Mouse (Mus musculus): ENCODE measurements around the gene Ctnnd2. TPM values are rescaled to one million over a fixed set of nuclear protein-coding genes. Genes with fewer than 3 reads are reported as not detected.

The Ctnnd2 gene
- total and polyA plus RNA-seq, 2 experiments from 2014 or later: not detected

GRCm38 (mm10) chr15:30827424-30828263, 655.3 kb downstream of the Ctnnd2 start:
- DNase-seq (ENCODE audit: low spot score): no peak
- H3K36me3 ChIP-seq (replicated peaks; ENCODE audit: control insufficient read depth, insufficient read depth, low read length): no peaks in the 10 kb centered on the region
- no peaks in the 10 kb centered on the region for H3K4me1 ChIP-seq (ENCODE audit: control insufficient read depth, insufficient read depth)
- no peak overlapping the region for H3K4me2 ChIP-seq (ENCODE audit: low read depth, low read length)
- 76% methylated on average over 17 of the region's 17 CpGs for WGBS
- no peak for ATAC-seq (ENCODE audit: insufficient read depth, low read depth)
- no peaks in the 10 kb centered on the region for H3K27me3 ChIP-seq (ENCODE audit: control insufficient read depth, insufficient read depth, low read length)
- H3K4me3 ChIP-seq (ENCODE audit: low read depth, low read length): no peak overlapping the region
- TF ChIP-seq EP300 (IDR thresholded peaks at IDR 0.05; ENCODE audit: low read depth) (no peak), CTCF (IDR thresholded peaks at IDR 0.05; ENCODE audit: low read depth) (no peak)
- no peak overlapping the region for H3K27ac ChIP-seq (ENCODE audit: low read depth)
- H3K9ac ChIP-seq (replicated peaks; ENCODE audit: low read depth, low read length): no peak overlapping the region
- H3K9me3 ChIP-seq (replicated peaks; ENCODE audit: control insufficient read depth, low read length): no peaks in the 10 kb centered on the region

GRCm38 (mm10) chr15:30857277-30858176, 685.1 kb downstream of the Ctnnd2 start:
- TF ChIP-seq EP300 (IDR thresholded peaks at IDR 0.05; ENCODE audit: low read depth) (no peak), CTCF (IDR thresholded peaks at IDR 0.05; ENCODE audit: low read depth) (no peak)
- 78% methylated on average over 17 of the region's 17 CpGs for WGBS
- no peaks in the 10 kb centered on the region for H3K36me3 ChIP-seq (replicated peaks; ENCODE audit: control insufficient read depth, insufficient read depth, low read length)

GRCm38 (mm10) chr15:30867429-30867828, 695.0 kb downstream of the Ctnnd2 start:
- H3K36me3 ChIP-seq (replicated peaks; ENCODE audit: control insufficient read depth, insufficient read depth, low read length): no peaks in the 10 kb centered on the region
- DNase-seq (ENCODE audit: low spot score) (no peak), ATAC-seq (ENCODE audit: insufficient read depth, low read depth) (no peak)
- H3K27me3 ChIP-seq (ENCODE audit: control insufficient read depth, insufficient read depth, low read length): no peaks in the 10 kb centered on the region
- no peaks in the 10 kb centered on the region for H3K9me3 ChIP-seq (replicated peaks; ENCODE audit: control insufficient read depth, low read length)
- no peak overlapping the region for H3K27ac ChIP-seq (ENCODE audit: low read depth)
- WGBS: 80% methylated on average over 5 of the region's 5 CpGs
- no peak overlapping the region for H3K4me2 ChIP-seq (ENCODE audit: low read depth, low read length)
- H3K4me1 ChIP-seq (ENCODE audit: control insufficient read depth, insufficient read depth): no peaks in the 10 kb centered on the region
- H3K4me3 ChIP-seq (ENCODE audit: low read depth, low read length): no peak overlapping the region
- TF ChIP-seq CTCF (IDR thresholded peaks at IDR 0.05; ENCODE audit: low read depth) (no peak), EP300 (IDR thresholded peaks at IDR 0.05; ENCODE audit: low read depth) (no peak)
- H3K9ac ChIP-seq (replicated peaks; ENCODE audit: low read depth, low read length): no peak overlapping the region

More at GRCm38 (mm10) chr15:30857277-30858176, 685.1 kb downstream of the Ctnnd2 start:
- Histone ChIP-seq H3K4me1 (ENCODE audit: control insufficient read depth, insufficient read depth) (no peaks in the 10 kb centered on the region), H3K4me3 (ENCODE audit: low read depth, low read length) (no peak overlapping the region), H3K9ac (replicated peaks; ENCODE audit: low read depth, low read length) (no peak overlapping the region), H3K27me3 (ENCODE audit: control insufficient read depth, insufficient read depth, low read length) (no peaks in the 10 kb centered on the region), H3K4me2 (ENCODE audit: low read depth, low read length) (no peak overlapping the region), H3K27ac (ENCODE audit: low read depth) (no peak overlapping the region), H3K9me3 (replicated peaks; ENCODE audit: control insufficient read depth, low read length) (no peaks in the 10 kb centered on the region)
- DNase-seq (ENCODE audit: low spot score): no peak
- ATAC-seq (ENCODE audit: insufficient read depth, low read depth): no peak

- TF ChIP-seq EP300 (IDR thresholded peaks at IDR 0.05; ENCODE audit: low read depth) (no peak), CTCF (IDR thresholded peaks at IDR 0.05; ENCODE audit: low read depth) (no peak)
- H3K9me3 ChIP-seq (replicated peaks; ENCODE audit: control insufficient read depth, low read length): no peaks in the 10 kb centered on the region
- no peaks in the 10 kb centered on the region for H3K4me1 ChIP-seq (ENCODE audit: control insufficient read depth, insufficient read depth)
- no peaks in the 10 kb centered on the region for H3K36me3 ChIP-seq (replicated peaks; ENCODE audit: control insufficient read depth, insufficient read depth, low read length)
- no peak for DNase-seq (ENCODE audit: low spot score)
- 80% methylated on average over 12 of the region's 12 CpGs for WGBS
- no peaks in the 10 kb centered on the region for H3K27me3 ChIP-seq (ENCODE audit: control insufficient read depth, insufficient read depth, low read length)
- no peak for ATAC-seq (ENCODE audit: insufficient read depth, low read depth)
- no peak overlapping the region for H3K27ac ChIP-seq (ENCODE audit: low read depth)
- H3K4me2 ChIP-seq (ENCODE audit: low read depth, low read length): no peak overlapping the region
- no peak overlapping the region for H3K4me3 ChIP-seq (ENCODE audit: low read depth, low read length)
- H3K9ac ChIP-seq (replicated peaks; ENCODE audit: low read depth, low read length): no peak overlapping the region
These were observed 697.5 kb downstream of the Ctnnd2 start for GRCm38 (mm10) chr15:30869673-30870512.

GRCm38 (mm10) chr15:30875523-30875922, 703.1 kb downstream of the Ctnnd2 start:
- no peak overlapping the region for H3K9ac ChIP-seq (replicated peaks; ENCODE audit: low read depth, low read length)
- ATAC-seq (ENCODE audit: insufficient read depth, low read depth): no peak
- WGBS: 38% methylated on average over 1 of the region's 1 CpGs

More at GRCm38 (mm10) chr15:30875523-30875922, 703.1 kb downstream of the Ctnnd2 start:
- H3K4me1 ChIP-seq (ENCODE audit: control insufficient read depth, insufficient read depth): no peaks in the 10 kb centered on the region
- H3K27ac ChIP-seq (ENCODE audit: low read depth): no peak overlapping the region
- TF ChIP-seq EP300 (IDR thresholded peaks at IDR 0.05; ENCODE audit: low read depth): no peak
- no peak for TF ChIP-seq CTCF (IDR thresholded peaks at IDR 0.05; ENCODE audit: low read depth)
- H3K27me3 ChIP-seq (ENCODE audit: control insufficient read depth, insufficient read depth, low read length): no peaks in the 10 kb centered on the region
- H3K4me2 ChIP-seq (ENCODE audit: low read depth, low read length): no peak overlapping the region
- no peaks in the 10 kb centered on the region for H3K36me3 ChIP-seq (replicated peaks; ENCODE audit: control insufficient read depth, insufficient read depth, low read length)
- H3K9me3 ChIP-seq (replicated peaks; ENCODE audit: control insufficient read depth, low read length): no peaks in the 10 kb centered on the region
- no peak overlapping the region for H3K4me3 ChIP-seq (ENCODE audit: low read depth, low read length)
- no peak for DNase-seq (ENCODE audit: low spot score)

All from heart, postnatal 0 days (tissue).